Mouse (Mus musculus) layer of hippocampus, adult 11-12 months (tissue): ENCODE measurements at regions not wholly inside any gene's neighbourhood (a gene's known extent, or its start where the extent isn't known, plus 50 kb on each side); places are given as distances from the start of the nearest gene placed in this dataset.
A peak's percentile ranks its signal among the peaks of the same experiment; 100 is the strongest.

Experiments
- DNase-seq: peaks from one replicate; pipeline ENCODE4 v3.0.0; 2022; ENCODE audit warnings: low spot score

GRCm38 (mm10) chr1:27169278-27169677, 482.0 kb upstream of the 4931408C20Rik start:
- DNase-seq: peak; percentile 16
